Mouse (Mus musculus): ENCODE data around the gene Maml3.

DNA sequence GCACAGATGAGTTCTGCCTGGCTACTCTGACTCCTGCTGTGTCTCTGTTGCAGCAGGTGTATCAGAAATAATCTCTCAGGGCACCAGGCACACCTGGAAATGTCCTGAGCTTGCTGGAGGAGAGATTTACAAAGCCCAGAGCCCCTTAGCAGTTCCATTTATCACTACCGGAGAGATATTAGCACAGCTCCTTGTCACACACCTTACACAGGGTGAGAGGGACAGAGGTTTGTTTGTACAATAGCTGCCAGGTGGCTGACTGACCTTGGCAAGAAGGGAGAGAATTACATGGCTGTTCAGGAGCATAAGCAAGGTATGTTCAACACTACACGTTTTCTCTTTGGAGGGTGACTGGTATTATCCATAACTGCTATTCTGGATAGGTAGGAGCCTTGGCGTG, 409.2 kb downstream of the Maml3 start:
- TF ChIP-seq CTCF (IDR thresholded peaks at IDR 0.05; ENCODE audit: low read depth) (no peak), EP300 (optimal IDR thresholded peaks at IDR 0.05) (no peak)

Measured in stomach, postnatal 0 days (tissue).